Mouse (Mus musculus) midbrain, postnatal 0 days (tissue): Measurements from ENCODE around the gene Utp4. TPM values are rescaled to one million over a fixed set of nuclear protein-coding genes. Genes with fewer than 3 reads are reported as not detected.

Experiments
- ATAC-seq: fragments of 200-750 bp; cut with Nextera tagmentation; 2 replicates; pipeline ENCODE4 v1.8.0; 2017; ENCODE audit warnings: moderate number of reproducible peaks, mild to moderate bottlenecking, moderate TSS enrichment, moderate library complexity; ENCODE audit not compliant: low FRiP score
- DNase-seq: peaks from one replicate; pipeline ENCODE4 v3.0.0-alpha.2; 2015; ENCODE audit warnings: low spot score
- H3K27ac ChIP-seq: fragments of 300-500 bp; sonication (generic); 2 replicates; pipeline ENCODE4 v1.5.1; 2014; ENCODE audit warnings: low read depth, mild to moderate bottlenecking, low read length, mixed read lengths
- H3K27me3 ChIP-seq: fragments of 300-500 bp; sonication (generic); 2 replicates; pipeline ENCODE4 v1.6.1; 2014; ENCODE audit warnings: low read length, control low read depth, mixed read lengths; ENCODE audit not compliant: insufficient read depth
- H3K36me3 ChIP-seq: fragments of 300-500 bp; sonication (generic); 2 replicates; pipeline ENCODE4 v1.6.1; 2014; ENCODE audit warnings: low read length, control low read depth, mixed read lengths; ENCODE audit not compliant: insufficient read depth
- H3K4me1 ChIP-seq: fragments of 300-500 bp; sonication (generic); 2 replicates; pipeline ENCODE4 v1.6.1; 2014; ENCODE audit warnings: mild to moderate bottlenecking, control low read depth, antibody characterized with exemption, low read length, mixed read lengths; ENCODE audit not compliant: insufficient read depth
- H3K4me2 ChIP-seq: fragments of 300-500 bp; sonication (generic); 2 replicates; pipeline ENCODE4 v1.6.1; 2014; ENCODE audit warnings: low read depth, mild to moderate bottlenecking, low read length, mixed read lengths; ENCODE audit not compliant: poor library complexity, severe bottlenecking
- H3K4me3 ChIP-seq: fragments of 300-500 bp; sonication (generic); 2 replicates; pipeline ENCODE4 v1.5.1; 2014; ENCODE audit warnings: low read depth, mild to moderate bottlenecking, low read length, moderate library complexity
- H3K9ac ChIP-seq: fragments of 300-500 bp; sonication (generic); replicated peaks from 2 replicates; pipeline ENCODE4 v1.6.1; 2014; ENCODE audit warnings: mild to moderate bottlenecking, low read length, moderate library complexity, mixed read lengths; ENCODE audit not compliant: poor library complexity, severe bottlenecking
- H3K9me3 ChIP-seq: fragments of 300-500 bp; sonication (generic); 2 replicates; pipeline ENCODE4 v1.6.1; 2016; ENCODE audit warnings: low read length, control low read depth
- CTCF ChIP-seq: IDR thresholded peaks from 2 replicates; pipeline ENCODE4 v1.5.1; 2016; ENCODE audit warnings: antibody characterized with exemption, mild to moderate bottlenecking
- WGBS: fragments of 180-500 bp; shearing (Covaris S2); extraction: QIAGEN DNeasy Blood & Tissue Kit; methylation state at CpG from one replicate; pipeline ENCODE4 v1.1.7; 2014; 5-methylcytosine and 5-hydroxymethylcytosine counted together
- polyA plus RNA-seq: library from polyadenylated mRNA; unstranded; fragments of >200 nt; fragmentation: Nextera tagmentation; extraction: Ambion mirVana; gene quantifications from 2 replicates; pipeline ENCODE4 v1.2.1, GENCODE M21; 2015
- total RNA-seq: library from RNA; depleted of rRNA; stranded (reverse); fragments of >200 nt; gene quantifications from 2 replicates; pipeline ENCODE4 v1.2.3, GENCODE M21; 2014

Utp4 gene
- total and polyA plus RNA-seq, 2 experiments from 2014 or later = 23.7 to 28.0 TPM

- Histone ChIP-seq H3K9me3 (no peaks in the 10 kb centered on the region), H3K27me3 (no peaks in the 10 kb centered on the region), H3K4me3 (no peak overlapping the region), H3K4me2 (no peak overlapping the region), H3K4me1 (no peaks in the 10 kb centered on the region), H3K27ac (no peak overlapping the region), H3K9ac (no peak overlapping the region), H3K36me3 (no peaks in the 10 kb centered on the region)
- WGBS = 85% methylated on average over 4 of the region's 4 CpGs
- DNase-seq = no peak
- no peak for TF ChIP-seq CTCF
- no peak for ATAC-seq
Measured at GRCm38 (mm10) chr8:106953571-106953970, 60.1 kb downstream of the Utp4 start.

- no peaks in the 10 kb centered on the region for H3K9me3 ChIP-seq
- H3K27ac ChIP-seq = no peak overlapping the region
- no peaks in the 10 kb centered on the region for H3K4me1 ChIP-seq
- H3K27me3 ChIP-seq = no peaks in the 10 kb centered on the region
- H3K9ac ChIP-seq = no peak overlapping the region
- ATAC-seq (no peak), DNase-seq (no peak)
- TF ChIP-seq CTCF = no peak
- no peaks in the 10 kb centered on the region for H3K36me3 ChIP-seq
- H3K4me3 ChIP-seq = no peak overlapping the region
- no peak overlapping the region for H3K4me2 ChIP-seq
- WGBS = 87% methylated on average over 3 of the region's 3 CpGs
Measured at GRCm38 (mm10) chr8:106957086-106957485, 63.6 kb downstream of the Utp4 start.

- TF ChIP-seq CTCF = no peak
- Histone ChIP-seq H3K27me3 (no peaks in the 10 kb centered on the region), H3K9me3 (no peaks in the 10 kb centered on the region), H3K36me3 (no peaks in the 10 kb centered on the region), H3K4me1 (no peaks in the 10 kb centered on the region), H3K4me2 (no peak overlapping the region), H3K4me3 (no peak overlapping the region), H3K9ac (no peak overlapping the region), H3K27ac (no peak overlapping the region)
- ATAC-seq (no peak), DNase-seq (no peak)
- 87% methylated on average over 3 of the region's 3 CpGs for WGBS
Measured at GRCm38 (mm10) chr8:106958212-106958611, 64.8 kb downstream of the Utp4 start.

GRCm38 (mm10) chr8:106959626-106960025, 66.2 kb downstream of the Utp4 start:
- Histone ChIP-seq H3K4me1 (no peaks in the 10 kb centered on the region), H3K4me2 (no peak overlapping the region), H3K9me3 (no peaks in the 10 kb centered on the region), H3K4me3 (no peak overlapping the region), H3K36me3 (no peaks in the 10 kb centered on the region), H3K27me3 (no peaks in the 10 kb centered on the region), H3K9ac (no peak overlapping the region), H3K27ac (no peak overlapping the region)
- no peak for DNase-seq
- no peak for ATAC-seq
- TF ChIP-seq CTCF = no peak
- WGBS = 95% methylated on average over 2 of the region's 2 CpGs

GRCm38 (mm10) chr8:106962322-106962721, 68.9 kb downstream of the Utp4 start:
- Histone ChIP-seq H3K27ac (no peak overlapping the region), H3K9ac (no peak overlapping the region), H3K4me2 (no peak overlapping the region), H3K4me1 (no peaks in the 10 kb centered on the region), H3K27me3 (no peaks in the 10 kb centered on the region), H3K4me3 (no peak overlapping the region), H3K9me3 (no peaks in the 10 kb centered on the region), H3K36me3 (no peaks in the 10 kb centered on the region)
- TF ChIP-seq CTCF = no peak
- 77% methylated on average over 3 of the region's 3 CpGs for WGBS
- DNase-seq = no peak
- no peak for ATAC-seq

GRCm38 (mm10) chr8:106963365-106963764, 69.9 kb downstream of the Utp4 start:
- H3K4me1 ChIP-seq = no peaks in the 10 kb centered on the region
- no peak for TF ChIP-seq CTCF
- H3K36me3 ChIP-seq = no peaks in the 10 kb centered on the region
- no peak for ATAC-seq
- no peak overlapping the region for H3K4me3 ChIP-seq
- H3K27ac ChIP-seq = no peak overlapping the region
- no peaks in the 10 kb centered on the region for H3K9me3 ChIP-seq
- no peaks in the 10 kb centered on the region for H3K27me3 ChIP-seq
- 25% methylated on average over 6 of the region's 6 CpGs for WGBS
- no peak overlapping the region for H3K9ac ChIP-seq
- no peak overlapping the region for H3K4me2 ChIP-seq
- no peak for DNase-seq
